Mouse (Mus musculus): ENCODE measurements around the gene Alcam. TPM values are rescaled to one million over a fixed set of nuclear protein-coding genes. Genes with fewer than 3 reads are reported as not detected.

Gene Alcam
- polyA plus RNA-seq, 1 experiment: 13.1 TPM

DNA sequence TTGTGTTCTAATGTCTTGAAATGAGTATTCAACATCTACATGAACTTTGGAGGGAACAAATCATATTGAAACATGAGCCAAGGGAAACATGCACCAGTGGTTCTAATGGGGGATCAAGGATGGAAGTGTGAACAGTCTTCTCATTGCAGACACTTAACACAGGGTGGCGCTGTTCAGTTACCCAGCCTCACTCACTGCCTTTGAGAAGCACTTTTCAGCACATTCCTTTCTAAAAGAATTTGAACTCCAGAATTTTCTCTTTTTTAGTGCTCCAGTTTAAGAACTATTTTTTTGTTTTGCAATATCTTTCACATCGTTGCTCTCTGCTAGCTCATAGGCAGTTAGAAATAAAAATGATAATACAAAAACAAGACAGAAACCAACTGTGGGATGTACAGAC is 234.8 kb downstream of the Alcam start:
- no peak overlapping the region for H3ac ChIP-seq (ENCODE audit: control insufficient read depth, insufficient read length)
- no peaks in the 10 kb centered on the region for H3K79me2 ChIP-seq (ENCODE audit: control insufficient read depth, insufficient read depth)
- no peak for TF ChIP-seq POLR2A (IDR thresholded peaks at IDR 0.05; ENCODE audit: insufficient read length, low read depth)
- no peak for TF ChIP-seq MAX (IDR thresholded peaks at IDR 0.05; ENCODE audit: low read depth)
- TF ChIP-seq MYOG (IDR thresholded peaks at IDR 0.05; ENCODE audit: control insufficient read depth in 1 of 3, insufficient read depth in 1 of 3, insufficient read length in 2 of 3, low read depth in 2 of 3): no peak
- TF ChIP-seq REST (IDR thresholded peaks at IDR 0.05; ENCODE audit: insufficient read depth, insufficient read length): no peak
- no peak for TF ChIP-seq E2F4 (IDR thresholded peaks at IDR 0.05; ENCODE audit: insufficient read depth)
- TF ChIP-seq CEBPB (IDR thresholded peaks at IDR 0.05; ENCODE audit: insufficient read depth, poor library complexity, severe bottlenecking): no peak
- TF ChIP-seq POLR2AphosphoS2 (IDR thresholded peaks at IDR 0.05; ENCODE audit: insufficient read length, low read depth): no peak
- no peak for TF ChIP-seq SRF (IDR thresholded peaks at IDR 0.05; ENCODE audit: control insufficient read depth, insufficient read length, low read depth)
- no peak for TF ChIP-seq TCF12 (IDR thresholded peaks at IDR 0.05; ENCODE audit: insufficient read depth, poor library complexity, severe bottlenecking)
- no peak for TF ChIP-seq USF1 (IDR thresholded peaks at IDR 0.05; ENCODE audit: low read depth)
- TF ChIP-seq MYOD1 (IDR thresholded peaks at IDR 0.05; ENCODE audit: control insufficient read depth in 1 of 3, insufficient read length in 2 of 3, low read depth in 2 of 3): no peak
- TF ChIP-seq TCF3 (IDR thresholded peaks at IDR 0.05; ENCODE audit: insufficient read length, low read depth): no peak
- no peaks in the 10 kb centered on the region for H3K36me3 ChIP-seq (ENCODE audit: control insufficient read depth, insufficient read depth)
- H3K27me3 ChIP-seq (ENCODE audit: control insufficient read depth, insufficient read depth, insufficient read length): no peaks in the 10 kb centered on the region
- H3K4me2 ChIP-seq (ENCODE audit: low read depth): no peak overlapping the region
- H3K4me3 ChIP-seq: no peak overlapping the region

DNA sequence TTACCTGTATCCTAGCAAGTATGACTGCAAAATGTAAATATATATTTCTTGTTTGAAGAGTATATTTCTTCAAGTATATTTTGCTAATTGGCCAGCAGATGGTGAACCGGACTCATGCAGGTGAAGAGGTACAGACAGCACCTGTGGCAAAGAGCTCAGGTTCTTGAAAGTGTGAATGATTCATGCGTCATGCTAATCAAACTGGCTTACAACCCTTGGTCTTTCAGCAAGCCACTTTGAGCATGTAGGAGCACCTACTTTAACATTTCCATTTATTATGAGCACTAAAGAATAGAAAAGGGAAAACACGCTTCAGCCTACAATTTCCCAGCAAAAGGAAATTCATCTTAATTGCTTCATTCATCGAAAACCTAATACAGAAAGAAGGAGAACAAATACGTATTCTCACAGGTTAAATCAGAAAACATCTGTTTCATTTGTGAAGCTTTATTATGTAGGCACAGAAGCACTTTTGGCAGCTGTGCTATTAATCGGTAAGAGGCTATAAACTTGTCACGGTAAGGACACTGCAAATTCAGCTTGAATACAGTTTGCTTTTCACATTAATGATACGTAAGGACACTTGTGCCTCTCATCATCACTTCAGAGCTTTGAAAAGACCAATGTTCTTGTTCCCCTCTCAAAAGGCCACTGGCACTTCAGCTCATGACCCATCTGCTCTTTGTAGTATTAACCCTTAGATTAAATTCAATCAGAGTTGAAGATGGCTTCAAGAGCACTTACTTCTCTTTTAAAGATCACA is 242.8 kb downstream of the Alcam start:
- Histone ChIP-seq H3ac (ENCODE audit: control insufficient read depth, insufficient read length) (no peak overlapping the region), H3K4me2 (ENCODE audit: low read depth) (no peak overlapping the region), H3K36me3 (ENCODE audit: control insufficient read depth, insufficient read depth) (peaks cover 1% of the 10 kb centered on the region), H3K27me3 (ENCODE audit: control insufficient read depth, insufficient read depth, insufficient read length) (no peaks in the 10 kb centered on the region), H3K4me3 (no peak overlapping the region), H3K79me2 (ENCODE audit: control insufficient read depth, insufficient read depth) (no peaks in the 10 kb centered on the region)
- TF ChIP-seq TCF3 (IDR thresholded peaks at IDR 0.05; ENCODE audit: insufficient read length, low read depth) (no peak), TCF12 (IDR thresholded peaks at IDR 0.05; ENCODE audit: insufficient read depth, poor library complexity, severe bottlenecking) (no peak), MYOD1 (IDR thresholded peaks at IDR 0.05; ENCODE audit: control insufficient read depth in 1 of 3, insufficient read length in 2 of 3, low read depth in 2 of 3) (no peak), CEBPB (IDR thresholded peaks at IDR 0.05; ENCODE audit: insufficient read depth, poor library complexity, severe bottlenecking) (no peak)

DNA sequence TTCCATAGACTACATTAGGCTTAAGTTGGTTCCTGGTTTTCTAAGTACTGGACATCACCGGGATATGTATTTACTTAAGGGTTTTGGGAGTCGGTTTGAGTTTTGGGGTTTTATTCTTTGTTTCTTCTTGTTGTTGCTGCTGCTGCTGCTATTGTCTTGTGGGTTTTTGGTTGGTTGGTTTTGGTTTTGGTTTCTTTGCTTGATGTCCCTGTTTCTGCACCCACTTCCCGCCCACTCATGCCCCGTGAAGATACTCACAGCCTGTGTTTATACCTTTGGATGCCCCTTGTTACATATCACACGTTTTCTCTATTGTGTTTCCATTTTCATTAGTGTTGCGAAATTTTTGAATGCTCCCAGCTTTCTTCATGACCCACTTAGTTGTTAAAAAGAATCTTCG is 253.8 kb downstream of the Alcam start:
- TF ChIP-seq MYOG (IDR thresholded peaks at IDR 0.05; ENCODE audit: control insufficient read depth in 1 of 3, insufficient read depth in 1 of 3, insufficient read length in 2 of 3, low read depth in 2 of 3): no peak
- TF ChIP-seq POLR2AphosphoS2 (IDR thresholded peaks at IDR 0.05; ENCODE audit: insufficient read length, low read depth): no peak
- TF ChIP-seq USF1 (IDR thresholded peaks at IDR 0.05; ENCODE audit: low read depth): no peak
- no peak for TF ChIP-seq E2F4 (IDR thresholded peaks at IDR 0.05; ENCODE audit: insufficient read depth)
- no peak for TF ChIP-seq REST (IDR thresholded peaks at IDR 0.05; ENCODE audit: insufficient read depth, insufficient read length)
- no peak for TF ChIP-seq SRF (IDR thresholded peaks at IDR 0.05; ENCODE audit: control insufficient read depth, insufficient read length, low read depth)
- no peak for TF ChIP-seq TCF3 (IDR thresholded peaks at IDR 0.05; ENCODE audit: insufficient read length, low read depth)
- no peak for TF ChIP-seq TCF12 (IDR thresholded peaks at IDR 0.05; ENCODE audit: insufficient read depth, poor library complexity, severe bottlenecking)
- TF ChIP-seq CEBPB (IDR thresholded peaks at IDR 0.05; ENCODE audit: insufficient read depth, poor library complexity, severe bottlenecking): no peak
- TF ChIP-seq MYOD1 (IDR thresholded peaks at IDR 0.05; ENCODE audit: control insufficient read depth in 1 of 3, insufficient read length in 2 of 3, low read depth in 2 of 3): no peak
- no peak for TF ChIP-seq MAX (IDR thresholded peaks at IDR 0.05; ENCODE audit: low read depth)
- no peak for TF ChIP-seq POLR2A (IDR thresholded peaks at IDR 0.05; ENCODE audit: insufficient read length, low read depth)
- H3K4me2 ChIP-seq (ENCODE audit: low read depth): no peak overlapping the region

More for the DNA sequence above, 253.8 kb downstream of the Alcam start:
- Histone ChIP-seq H3K79me2 (ENCODE audit: control insufficient read depth, insufficient read depth) (no peaks in the 10 kb centered on the region), H3K4me3 (no peak overlapping the region), H3K36me3 (ENCODE audit: control insufficient read depth, insufficient read depth) (peaks cover 18% of the 10 kb centered on the region), H3K27me3 (ENCODE audit: control insufficient read depth, insufficient read depth, insufficient read length) (no peaks in the 10 kb centered on the region), H3ac (ENCODE audit: control insufficient read depth, insufficient read length) (no peak overlapping the region)

Measured in myocyte (in vitro differentiated cells).